In the genomic region with DNA sequence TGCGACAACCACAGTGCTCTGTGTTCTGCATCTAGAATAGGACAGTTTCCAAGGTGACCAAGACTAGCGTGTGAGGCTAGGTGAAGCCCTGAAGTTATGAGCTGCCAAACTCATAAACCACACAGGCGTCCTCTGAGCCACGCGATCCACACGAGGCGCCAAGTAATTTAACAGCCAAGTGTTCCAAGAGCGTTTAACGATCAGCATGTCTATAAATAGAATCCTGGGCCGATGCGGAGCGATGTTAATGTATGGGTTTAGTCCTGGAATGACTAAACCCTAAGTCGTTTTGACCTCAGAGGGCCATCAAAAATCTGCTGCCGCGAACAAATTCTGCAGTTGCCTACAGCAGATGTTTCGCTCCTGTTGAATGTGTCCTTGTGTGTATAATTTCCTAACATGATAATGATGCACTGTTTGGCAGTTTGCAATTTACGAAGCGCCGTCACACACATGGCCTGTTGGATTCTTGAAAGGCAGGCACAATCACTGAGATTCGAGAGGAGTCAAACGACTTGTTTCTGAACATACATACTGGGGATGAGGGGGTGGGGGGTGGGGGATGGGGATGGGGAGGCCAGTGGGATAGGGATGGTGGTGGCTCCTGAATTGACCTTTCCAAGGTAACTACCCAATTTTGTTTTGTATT, we compare ENCODE assay signal across 9 mouse cellular contexts. TPM values are rescaled to one million over a fixed set of nuclear protein-coding genes. Genes with fewer than 3 reads are reported as not detected.
DNase-seq lines count a peak whose midpoint lies in the region; ATAC-seq and TF ChIP-seq lines count a peak whose summit lies in the region.
"Had no signal": no experiment of that assay in that cellular context is flagged by ENCODE, and none has a peak within 500 bp of the region (broad histone marks: within the 10 kb centered on the region; RNA-seq: fewer than 3 reads in every experiment).

No protein-coding gene starts in this region.

- no peaks in the 10 kb centered on the region; the same call in 1 of the 2 replicates for H3K9me3 ChIP-seq in kidney, embryonic 15.5 days (replicated peaks)
- H3K9me3 ChIP-seq in forebrain, embryonic 16.5 days (ENCODE audit: control insufficient read depth, low read length), result no peaks in the 10 kb centered on the region
- H3K9me3 ChIP-seq in limb, embryonic 13.5 days, result peaks cover 14% of the 10 kb centered on the region; the same call in 1 of the 2 replicates

- TF ChIP-seq POLR2A in kidney, adult 2 months (IDR thresholded peaks at IDR 0.05; ENCODE audit: low read depth, low read length), result no peak

- intact Hi-C loops in heart, postnatal 14 days (cut with DNase I), result no loop called here

- no peak overlapping the region for H3K9ac ChIP-seq in kidney, embryonic 15.5 days
- H3K9ac ChIP-seq in forebrain, embryonic 16.5 days (replicated peaks; ENCODE audit: low read depth, low read length), result no peak overlapping the region
- no peak overlapping the region for H3K9ac ChIP-seq in limb, embryonic 13.5 days

- ATAC-seq in kidney, embryonic 15.5 days (replicated peaks; ENCODE audit: low FRiP score), result no peak
- peak; percentile 78 for ATAC-seq in forebrain, embryonic 16.5 days
- peak; percentile 93 for ATAC-seq in limb, embryonic 13.5 days (ENCODE audit: low FRiP score, low read depth)

- no peak overlapping the region for H3K27ac ChIP-seq in kidney, adult 2 months (ENCODE audit: insufficient read depth, low read depth, low read length)
- no peak overlapping the region for H3K27ac ChIP-seq in kidney, embryonic 15.5 days
- H3K27ac ChIP-seq in forebrain, embryonic 16.5 days (ENCODE audit: low read length), result peak overlapping the region; percentile 54
- peak overlapping the region; percentile 44; the same call in 1 of the 2 replicates for H3K27ac ChIP-seq in limb, embryonic 13.5 days

- no peak overlapping the region for H3K4me3 ChIP-seq in kidney, adult 2 months (ENCODE audit: insufficient read depth, low read depth, low read length)
- H3K4me3 ChIP-seq in kidney, embryonic 15.5 days (replicated peaks), result no peak overlapping the region
- H3K4me3 ChIP-seq in forebrain, embryonic 16.5 days (replicated peaks; ENCODE audit: low read length), result no peak overlapping the region
- H3K4me3 ChIP-seq in limb, embryonic 13.5 days, result no peak overlapping the region

- WGBS in kidney, adult 2 months, result 40% methylated on average over 21 of the region's 21 CpGs
- WGBS in kidney, embryonic 15.5 days, result 42% methylated on average over 21 of the region's 21 CpGs
- 39% methylated on average over 21 of the region's 21 CpGs for WGBS in forebrain, embryonic 16.5 days
- WGBS in limb, embryonic 13.5 days, result 13% methylated on average over 21 of the region's 21 CpGs

- H3K4me2 ChIP-seq in kidney, embryonic 15.5 days, result no peak overlapping the region
- peak overlapping the region; percentile 37 for H3K4me2 ChIP-seq in forebrain, embryonic 16.5 days (ENCODE audit: low read length)
- peak overlapping the region; percentile 44 for H3K4me2 ChIP-seq in limb, embryonic 13.5 days (replicated peaks)

- DNase-seq in kidney, adult 2 months, result peak; percentile 49
- peak; percentile 10 to 16 for DNase-seq in heart, postnatal 14 days
- DNase-seq in adrenal gland, adult (ENCODE audit: inconsistent age in 2 of 2, low spot score in 1 of 2), result no peak
- DNase-seq in cerebellum, postnatal 36 days, result no peak
- DNase-seq in thymus, postnatal 4 days, result no peak
- DNase-seq: adrenal gland, postnatal 25 days had no signal

- H3K36me3 ChIP-seq in kidney, adult 2 months (ENCODE audit: control insufficient read depth, insufficient read depth, low read length), result no peaks in the 10 kb centered on the region
- no peaks in the 10 kb centered on the region for H3K36me3 ChIP-seq in kidney, embryonic 15.5 days
- H3K36me3 ChIP-seq in forebrain, embryonic 16.5 days (ENCODE audit: control insufficient read depth, insufficient read depth), result no peaks in the 10 kb centered on the region
- H3K36me3 ChIP-seq in limb, embryonic 13.5 days, result no peaks in the 10 kb centered on the region

- no peaks in the 10 kb centered on the region for H3K4me1 ChIP-seq in kidney, adult 2 months (ENCODE audit: control insufficient read depth, insufficient read depth, low read length)
- H3K4me1 ChIP-seq in kidney, embryonic 15.5 days, result peaks cover 7% of the 10 kb centered on the region; the same call in 1 of the 2 replicates
- H3K4me1 ChIP-seq in forebrain, embryonic 16.5 days (replicated peaks; ENCODE audit: control insufficient read depth, insufficient read depth, low read length), result peaks cover 10% of the 10 kb centered on the region
- H3K4me1 ChIP-seq in limb, embryonic 13.5 days, result peaks cover 24% of the 10 kb centered on the region

- no peaks in the 10 kb centered on the region for H3K27me3 ChIP-seq in kidney, adult 2 months (replicated peaks; ENCODE audit: control insufficient read depth, insufficient read depth, low read length)
- no peaks in the 10 kb centered on the region for H3K27me3 ChIP-seq in kidney, embryonic 15.5 days
- H3K27me3 ChIP-seq in forebrain, embryonic 16.5 days (replicated peaks; ENCODE audit: control insufficient read depth, insufficient read depth, low read length), result no peaks in the 10 kb centered on the region
- peaks cover 48% of the 10 kb centered on the region for H3K27me3 ChIP-seq in limb, embryonic 13.5 days

- TF ChIP-seq CTCF in kidney, adult 2 months (conservative IDR thresholded peaks at IDR 0.05; ENCODE audit: insufficient read depth, insufficient read length, low read depth, low read length), result no peak

RNA-seq across cellular contexts. Expression of gene Cdv3, which starts 33.0 kb away (rescaled TPM):
- polyA plus RNA-seq in kidney, adult 2 months (2012; rRNA removed), result 24.4 and 27.0 TPM in 2 replicates
- polyA plus RNA-seq in kidney, embryonic 15.5 days (2015; fragmentation: Nextera tagmentation; extraction: Ambion mirVana), result 110 and 144 TPM in 2 replicates
- 82.8 and 113 TPM in 2 replicates for polyA plus RNA-seq in forebrain, embryonic 16.5 days (2015; fragmentation: Nextera tagmentation; extraction: Ambion mirVana)
- total RNA-seq in heart, postnatal 14 days (2021), result 10 to 100 TPM; 85.5 to 99.8 TPM
- 121 and 122 TPM in 2 replicates for polyA plus RNA-seq in limb, embryonic 13.5 days (2015; fragmentation: Nextera tagmentation; extraction: Ambion mirVana)

Comparison
In these comparisons a context has a peak if more than half of its experiments do, and no peak if none do; other contexts are left out.
1. DNase-seq: peak in kidney, adult 2 months (single experiment) and heart, postnatal 14 days (2 of 2); none in adrenal gland, adult (0 of 2), cerebellum, postnatal 36 days (0 of 2) and thymus, postnatal 4 days (single experiment).
2. H3K27ac ChIP-seq: peak in forebrain, embryonic 16.5 days (single experiment) and limb, embryonic 13.5 days (single experiment); none in kidney, adult 2 months (single experiment) and kidney, embryonic 15.5 days (single experiment).